Mouse (Mus musculus) thymus, postnatal 14 days (tissue): ENCODE results near the gene Rplp2.
"Not testable (repeated sequence)": the region's sequence is repeated elsewhere in the genome, so short reads cannot be mapped to it uniquely, and the experiment has no call there.

Source experiments
- DNase-seq: peaks from one replicate; pipeline ENCODE4 v3.0.0; 2021

Rplp2 gene

GRCm38 (mm10) chr7:141447110-141447991 is at the start of gene Rplp2:
Gene Rplp2 (plus strand): TSS chr7:141447370.
- peak; percentile 94 for DNase-seq

DNA sequence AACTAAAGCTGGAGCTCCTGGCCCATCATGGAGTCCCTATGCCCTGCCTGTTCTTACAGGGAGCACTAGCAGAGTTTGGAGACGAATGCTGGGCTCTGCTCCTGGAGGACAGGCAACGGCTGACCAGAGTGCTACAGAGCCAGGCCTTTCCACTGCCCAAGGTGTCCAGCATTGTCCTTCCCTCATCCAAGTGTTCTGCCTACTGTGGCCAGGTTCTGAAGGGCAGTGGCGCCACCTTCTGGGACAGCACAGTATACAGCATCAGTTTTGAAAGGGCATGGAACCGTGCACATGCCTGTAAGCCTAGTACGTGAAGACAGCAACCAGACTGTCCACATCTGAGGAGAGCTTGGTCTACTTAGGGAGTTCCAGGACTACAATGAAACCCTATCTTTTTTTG is 43.9 kb upstream of the Rplp2 start:
- peak; percentile 55 for DNase-seq

GRCm38 (mm10) chr7:141405466-141405865 is 41.7 kb upstream of the Rplp2 start:
- no peak for DNase-seq

- not testable (repeated sequence) for DNase-seq
These were observed 39.5 kb upstream of the Rplp2 start for GRCm38 (mm10) chr7:141407670-141408069.

DNA sequence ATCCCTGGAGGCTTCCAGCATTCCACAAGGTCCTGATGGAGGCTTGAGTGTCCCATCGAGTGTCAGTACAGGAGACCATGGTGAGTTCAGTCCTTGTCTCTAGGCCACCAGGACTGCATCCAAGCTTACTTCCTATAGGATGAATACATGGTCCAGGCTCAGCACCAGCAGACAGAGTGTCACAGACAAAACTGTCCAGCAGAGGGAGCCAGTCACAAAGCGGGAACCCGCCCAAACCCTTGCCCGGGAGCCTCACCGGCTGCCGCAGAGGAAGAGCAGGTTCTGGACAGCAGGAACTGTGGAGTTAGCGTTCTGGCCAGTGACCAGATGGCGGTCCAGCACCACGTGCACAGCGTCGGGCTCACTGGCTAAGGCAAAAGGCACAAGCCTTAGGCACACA is 38.3 kb upstream of the Rplp2 start:
- DNase-seq: peak; percentile 84

DNA sequence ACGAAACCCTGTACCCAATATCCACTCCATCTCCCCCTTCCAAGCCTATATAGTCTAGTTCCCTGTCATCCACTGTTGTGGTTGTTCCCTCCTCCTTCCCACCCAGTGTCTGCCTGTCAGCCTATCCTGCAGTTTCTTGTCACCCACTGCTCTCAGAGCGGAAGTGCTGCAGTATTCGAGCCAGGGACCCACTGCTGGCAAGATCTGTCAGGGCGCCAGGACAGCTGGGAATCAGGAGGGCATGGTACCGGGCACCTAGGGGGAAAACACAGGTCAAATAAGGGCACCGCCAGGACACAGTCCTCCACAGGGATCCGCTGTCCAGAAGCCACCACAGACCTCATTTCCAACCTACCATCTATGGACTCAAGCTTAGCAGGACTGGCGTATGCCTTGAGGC is 36.5 kb upstream of the Rplp2 start:
- DNase-seq: no peak

DNA sequence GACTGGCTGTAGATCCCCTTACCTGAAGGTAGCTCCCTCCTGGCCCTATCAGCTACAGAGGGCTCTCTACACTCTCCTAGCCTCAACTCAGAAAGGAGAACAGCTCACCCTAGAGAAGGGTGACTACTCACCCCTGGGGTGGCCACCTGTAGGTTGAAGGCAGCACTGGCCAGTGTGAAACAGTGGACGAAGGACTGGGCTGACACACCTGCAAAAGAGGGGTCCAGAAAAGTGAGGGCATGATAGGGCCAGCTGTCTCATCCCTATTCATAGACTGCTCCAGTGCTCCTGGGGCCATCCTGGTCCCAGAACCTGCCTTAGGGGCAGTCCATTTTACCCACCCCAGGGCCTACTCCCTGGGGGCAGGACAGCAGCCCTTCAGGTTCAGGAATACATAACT is 35.5 kb upstream of the Rplp2 start:
- no peak for DNase-seq

DNA sequence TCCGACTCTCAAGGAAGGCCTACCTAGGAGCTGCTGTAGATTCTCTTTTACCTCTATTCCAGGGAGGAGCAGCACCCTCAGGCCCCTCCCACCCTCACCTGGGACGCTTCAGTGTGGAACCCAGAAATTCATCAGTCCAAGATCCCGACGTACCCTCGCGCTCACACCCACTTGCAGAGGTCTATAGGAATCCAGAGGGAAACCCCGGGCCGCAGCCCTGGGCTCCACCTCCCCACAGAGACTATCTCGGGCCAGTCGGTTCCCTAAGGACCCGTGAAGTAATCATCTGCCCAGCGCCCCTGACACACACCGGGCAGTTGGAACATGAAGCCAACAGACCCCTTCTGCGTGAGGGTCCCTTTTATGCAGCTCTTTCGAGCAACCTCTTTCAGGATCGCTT is 33.8 kb upstream of the Rplp2 start:
- peak; percentile 37 for DNase-seq

- DNase-seq: peak; percentile 100
These were observed 33.2 kb upstream of the Rplp2 start, which contains the start of gene Gatd1 for GRCm38 (mm10) chr7:141413809-141414584. Gene Gatd1 (minus strand): TSS chr7:141414136.

GRCm38 (mm10) chr7:141416144-141416841 is 30.9 kb upstream of the Rplp2 start:
- no peak for DNase-seq

GRCm38 (mm10) chr7:141417731-141418681 is 29.2 kb upstream of the Rplp2 start:
- no peak for DNase-seq

GRCm38 (mm10) chr7:141418970-141419369 is 28.2 kb upstream of the Rplp2 start:
- no peak for DNase-seq

DNA sequence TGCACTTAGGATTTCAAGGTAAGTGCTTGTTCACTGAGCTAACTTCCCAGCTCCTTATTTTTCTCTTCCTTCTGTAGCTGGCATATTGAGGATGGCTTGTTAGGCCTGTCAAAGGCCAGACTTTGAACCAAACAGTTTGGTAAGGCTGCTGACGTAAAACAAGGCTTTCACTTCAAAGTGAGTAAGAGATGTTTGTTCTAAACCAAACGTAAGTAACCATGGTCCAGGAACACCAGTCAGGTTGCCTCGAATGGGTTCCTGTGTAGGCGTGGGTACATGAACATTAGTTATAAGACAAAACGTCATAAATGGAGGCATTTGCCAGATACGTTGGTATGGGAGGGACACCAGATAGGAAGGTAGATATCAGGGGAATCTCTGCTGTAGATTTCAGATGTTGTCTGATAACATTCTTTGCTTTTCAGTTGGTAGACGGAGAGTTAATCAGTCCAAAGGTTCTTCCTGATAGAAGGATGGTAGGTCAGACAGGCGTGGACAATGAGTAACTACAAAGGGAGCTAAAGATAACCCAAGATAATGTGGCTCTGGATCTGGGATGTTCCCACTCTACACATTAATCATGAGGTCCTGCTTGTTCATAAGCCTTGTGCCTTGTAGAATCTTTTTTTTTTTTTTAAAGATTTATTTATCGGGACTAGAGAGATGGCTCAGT is 27.0 kb upstream of the Rplp2 start:
- no peak for DNase-seq

DNA sequence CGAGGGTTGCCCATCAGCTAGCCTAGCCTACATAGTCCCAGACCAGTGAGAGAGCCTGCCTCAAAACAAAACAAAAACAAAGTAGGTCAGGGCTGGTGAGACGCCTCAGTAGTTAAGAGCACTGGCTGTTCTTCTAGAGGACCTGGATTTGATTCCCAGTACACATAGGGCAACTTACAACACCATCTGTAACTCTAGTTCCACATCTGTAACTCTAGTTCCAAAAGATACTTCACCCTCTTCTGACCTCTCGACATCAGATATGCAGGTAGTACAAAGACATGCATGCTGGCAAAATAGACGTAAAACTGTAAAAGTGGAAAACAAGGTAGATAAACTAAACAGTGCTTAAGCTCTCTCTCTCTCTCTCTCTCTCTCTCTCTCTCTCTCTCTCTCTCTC is 23.4 kb upstream of the Rplp2 start:
- DNase-seq: no peak

- DNase-seq: no peak
These were observed 20.0 kb upstream of the Rplp2 start for GRCm38 (mm10) chr7:141426948-141427730.

GRCm38 (mm10) chr7:141428701-141429100 is 18.5 kb upstream of the Rplp2 start:
- no peak for DNase-seq

DNA sequence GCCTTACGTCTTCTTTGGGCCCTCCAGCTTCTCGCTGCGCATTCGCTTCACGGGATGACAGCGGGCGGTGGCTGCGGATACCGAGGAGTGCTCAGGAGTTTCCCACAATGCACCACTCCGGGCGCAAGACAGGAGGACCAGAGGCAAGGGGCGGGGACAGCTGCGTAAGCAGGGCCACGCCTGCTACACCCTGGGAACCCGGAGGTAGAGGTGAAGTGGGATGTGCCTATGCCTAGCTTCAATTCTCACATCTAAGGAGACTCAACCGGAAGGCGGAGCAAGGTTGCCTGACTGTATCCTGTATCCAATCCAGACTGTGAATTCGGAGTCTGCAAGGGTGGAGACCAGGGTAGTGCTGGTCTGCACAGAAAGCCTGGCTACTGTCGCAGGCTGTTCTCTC is 17.9 kb upstream of the Rplp2 start, which contains the start of gene Cend1:
TSS of gene Cend1 (minus strand) at position 182 of the 400 bp plus-strand sequence.
- peak; percentile 15 for DNase-seq

DNA sequence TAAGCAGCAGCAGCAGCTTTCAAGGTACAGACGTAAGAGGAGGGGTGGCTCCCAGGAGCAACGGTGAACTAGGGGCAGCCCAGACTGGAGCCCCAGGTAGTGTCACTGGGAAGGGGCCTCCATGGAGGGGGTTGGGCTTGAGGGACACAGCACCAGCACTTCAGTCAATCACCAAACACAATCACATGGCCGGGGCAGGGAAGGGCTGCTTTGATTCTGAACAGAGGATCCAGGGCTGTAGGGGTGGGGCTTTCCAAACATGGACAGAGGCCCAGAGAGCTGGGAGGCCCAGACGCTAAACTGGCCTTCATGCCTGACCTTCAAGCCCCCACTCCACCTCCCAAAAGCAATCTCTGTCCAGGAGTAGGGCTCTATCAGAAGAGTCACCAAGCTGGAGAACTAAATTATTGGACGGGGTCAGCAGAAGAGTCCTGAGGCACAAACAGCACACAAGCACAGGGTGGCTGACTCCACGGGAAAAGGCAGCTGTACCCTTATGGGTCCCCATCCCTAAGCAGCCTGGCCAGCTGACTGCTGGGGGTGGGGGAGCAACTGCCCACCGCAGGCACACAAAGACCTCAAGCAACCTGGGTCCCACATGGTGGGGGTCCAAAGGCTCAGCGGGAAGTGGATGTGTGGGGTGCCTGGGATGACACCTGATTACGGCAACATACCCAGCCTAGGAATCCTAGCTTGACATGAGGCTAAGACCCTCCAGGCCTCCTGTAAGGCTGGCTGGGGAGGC is 17.2 kb upstream of the Rplp2 start:
- DNase-seq: no peak

DNA sequence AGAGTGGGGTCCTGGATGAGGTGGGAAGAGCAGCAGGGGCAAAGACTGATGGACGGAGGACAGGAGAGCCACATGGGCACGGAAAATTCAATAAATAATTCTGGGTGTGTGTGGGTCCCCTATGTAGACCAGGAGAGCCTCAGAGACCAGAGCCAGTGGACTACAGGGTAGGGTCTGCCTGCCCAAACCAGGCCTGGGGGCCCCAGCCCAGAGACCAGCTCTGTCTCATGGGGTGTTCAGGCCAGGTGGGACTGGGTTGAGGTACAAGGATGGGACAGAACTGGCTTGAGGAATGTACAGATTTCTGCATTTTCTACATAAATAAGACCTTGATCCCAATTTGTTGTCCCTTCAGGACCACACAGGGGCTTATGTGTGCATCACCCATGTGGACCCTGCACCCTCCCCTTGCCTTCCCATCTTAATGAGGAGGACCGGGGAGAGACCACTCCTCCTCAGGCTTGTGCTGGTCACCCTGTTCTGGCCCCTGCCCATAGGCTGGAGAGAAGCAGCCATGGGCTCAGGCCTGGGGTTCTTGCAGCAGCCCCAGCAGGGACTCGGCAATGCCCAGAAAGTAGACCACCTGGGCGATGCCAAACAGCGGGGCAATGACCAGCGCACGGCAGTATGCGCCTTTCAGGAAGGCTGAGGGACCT is 16.5 kb upstream of the Rplp2 start:
- no peak for DNase-seq
